Mouse (Mus musculus): ENCODE data around the gene Map6.

Map6 gene

DNA sequence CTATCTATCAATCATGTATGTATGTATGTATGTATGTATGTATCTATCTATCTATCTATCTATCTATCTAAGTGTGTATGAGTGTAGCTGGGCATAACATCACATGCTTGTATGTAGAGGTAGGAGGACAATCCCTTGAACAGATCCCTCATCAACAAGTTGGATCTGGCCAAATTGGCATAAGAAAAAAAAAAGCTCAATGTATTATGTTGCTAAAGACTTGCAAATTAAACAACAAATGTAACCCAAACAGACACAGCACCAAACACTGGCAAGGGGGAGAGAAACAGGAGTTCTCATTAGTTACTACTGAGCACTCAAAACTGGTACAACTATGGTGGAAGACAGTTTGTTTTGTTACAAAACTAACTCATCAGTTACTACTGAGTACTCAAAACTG lies 2.6 kb upstream of the Map6 start:
- no peak for DNase-seq (ENCODE audit: low spot score in 2 of 2)

DNA sequence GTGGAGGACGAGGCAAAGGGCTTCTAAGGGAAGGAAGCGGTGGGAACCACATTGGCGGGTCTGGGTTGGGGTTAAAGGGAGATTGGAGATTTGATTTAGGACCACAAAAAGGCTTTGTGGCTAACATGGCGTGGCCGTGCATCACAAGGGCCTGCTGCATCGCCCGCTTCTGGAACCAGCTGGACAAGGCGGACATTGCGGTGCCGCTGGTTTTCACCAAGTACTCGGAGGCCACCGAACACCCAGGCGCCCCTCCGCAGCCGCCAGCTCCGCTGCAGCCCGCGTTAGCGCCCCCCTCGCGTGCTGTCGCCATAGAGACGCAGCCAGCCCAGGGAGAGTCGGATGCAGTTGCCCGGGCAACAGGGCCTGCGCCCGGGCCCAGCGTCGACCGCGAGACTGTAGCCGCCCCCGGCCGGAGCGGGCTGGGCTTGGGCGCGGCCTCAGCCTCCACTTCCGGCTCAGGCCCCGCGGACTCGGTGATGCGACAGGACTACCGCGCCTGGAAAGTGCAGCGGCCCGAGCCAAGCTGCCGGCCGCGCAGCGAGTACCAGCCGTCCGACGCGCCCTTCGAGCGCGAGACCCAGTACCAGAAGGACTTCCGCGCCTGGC lies 754 bp downstream of the Map6 start:
- DNase-seq (ENCODE audit: low spot score in 2 of 2), result peak; percentile 80 to 85

DNA sequence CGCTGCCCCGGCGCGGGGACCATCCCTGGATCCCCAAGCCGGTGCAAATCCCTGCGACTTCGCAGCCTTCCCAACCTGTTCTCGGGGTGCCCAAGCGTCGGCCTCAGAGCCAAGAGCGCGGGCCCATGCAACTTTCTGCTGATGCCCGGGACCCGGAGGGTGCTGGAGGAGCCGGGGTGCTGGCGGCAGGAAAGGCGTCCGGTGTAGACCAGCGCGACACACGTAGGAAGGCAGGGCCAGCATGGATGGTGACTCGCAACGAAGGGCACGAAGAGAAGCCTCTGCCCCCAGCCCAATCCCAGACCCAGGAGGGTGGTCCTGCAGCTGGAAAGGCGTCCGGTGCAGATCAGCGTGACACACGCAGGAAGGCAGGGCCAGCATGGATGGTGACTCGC lies 1.3 kb downstream of the Map6 start:
- DNase-seq (ENCODE audit: low spot score in 2 of 2), result no peak

DNA sequence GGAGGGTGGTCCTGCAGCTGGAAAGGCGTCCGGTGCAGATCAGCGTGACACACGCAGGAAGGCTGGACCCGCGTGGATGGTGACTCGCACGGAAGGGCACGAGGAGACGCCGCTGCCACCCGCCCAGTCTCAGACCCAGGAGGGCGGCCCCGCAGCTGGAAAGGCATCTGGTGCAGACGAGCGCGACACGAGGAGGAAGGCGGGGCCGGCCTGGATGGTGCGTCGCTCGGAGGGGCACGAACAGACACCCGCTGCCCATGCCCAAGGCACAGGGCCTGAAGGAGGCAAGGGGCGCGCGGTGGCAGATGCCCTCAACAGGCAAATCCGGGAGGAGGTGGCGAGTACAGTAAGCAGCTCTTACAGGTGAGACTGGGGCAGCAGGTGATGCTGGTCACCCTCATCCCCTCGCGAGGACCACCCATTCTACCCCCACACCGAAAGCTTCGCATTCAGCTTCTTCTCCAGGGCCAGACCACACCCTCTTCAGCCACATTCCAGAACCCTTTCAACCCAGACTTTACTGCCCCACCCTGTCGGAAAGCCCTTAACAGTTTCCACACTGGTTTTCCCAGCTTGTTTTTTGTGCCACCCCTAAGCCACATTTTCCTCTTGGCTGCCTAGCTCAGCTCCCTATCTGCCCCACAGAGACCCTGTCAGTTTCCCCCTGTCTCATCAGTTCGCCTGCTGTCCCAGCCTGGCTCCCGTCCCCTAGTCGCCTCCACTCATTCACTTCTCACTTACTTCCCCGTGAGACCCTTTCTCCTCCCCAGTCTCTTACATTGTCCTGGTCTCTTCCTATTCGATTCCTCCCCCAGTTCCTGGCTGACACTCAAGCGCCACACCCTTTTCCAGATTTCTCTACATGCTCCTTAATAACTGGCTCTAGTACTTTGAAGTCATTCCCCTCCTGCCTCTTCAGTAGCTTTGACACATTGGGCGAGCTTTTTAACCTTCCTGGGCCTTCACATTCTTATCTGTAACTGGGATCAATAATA lies 2.0 kb downstream of the Map6 start:
- DNase-seq (ENCODE audit: low spot score in 2 of 2), result no peak

- DNase-seq (ENCODE audit: low spot score in 2 of 2), result peak in 1 of 2 experiments; percentile 14
Observed at GRCm38 (mm10) chr7:99271630-99272029, 4.4 kb downstream of the Map6 start.

DNA sequence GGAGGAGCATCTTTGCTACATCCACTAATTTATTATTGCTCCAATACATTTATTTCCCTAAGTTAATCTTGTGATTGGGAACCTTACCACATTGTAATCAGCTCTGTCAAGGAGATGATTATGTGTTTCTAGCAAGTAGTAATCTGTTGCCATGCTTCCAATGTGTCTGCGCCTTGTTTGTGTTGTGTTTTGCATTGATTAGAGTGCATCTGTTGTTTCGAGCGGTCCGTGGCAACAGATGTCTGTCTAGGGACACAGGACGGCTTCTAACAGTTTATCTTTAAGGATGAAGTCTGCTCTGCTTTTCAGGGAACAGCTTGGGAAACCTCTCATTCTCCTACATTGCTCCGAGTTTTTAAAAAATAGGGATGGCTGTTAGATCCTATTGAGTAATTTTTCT lies 7.9 kb downstream of the Map6 start:
- DNase-seq (ENCODE audit: low spot score in 2 of 2), result no peak

GRCm38 (mm10) chr7:99276679-99277078 lies 9.4 kb downstream of the Map6 start:
- no peak for DNase-seq (ENCODE audit: low spot score in 2 of 2)

- no peak for DNase-seq (ENCODE audit: low spot score in 2 of 2)
Observed at GRCm38 (mm10) chr7:99278309-99278708, 11.1 kb downstream of the Map6 start.

- DNase-seq (ENCODE audit: low spot score in 2 of 2), result no peak
Observed at GRCm38 (mm10) chr7:99279586-99279985, 12.3 kb downstream of the Map6 start.

GRCm38 (mm10) chr7:99287287-99287686 lies 20.0 kb downstream of the Map6 start:
- DNase-seq (ENCODE audit: low spot score in 2 of 2), result peak in 1 of 2 experiments; percentile 70

GRCm38 (mm10) chr7:99290008-99290407 lies 22.8 kb downstream of the Map6 start:
- no peak for DNase-seq (ENCODE audit: low spot score in 2 of 2)

GRCm38 (mm10) chr7:99290925-99291324 lies 23.7 kb downstream of the Map6 start:
- no peak for DNase-seq (ENCODE audit: low spot score in 2 of 2)

GRCm38 (mm10) chr7:99294198-99294780 lies 27.0 kb downstream of the Map6 start:
- DNase-seq (ENCODE audit: low spot score in 2 of 2), result no peak

DNA sequence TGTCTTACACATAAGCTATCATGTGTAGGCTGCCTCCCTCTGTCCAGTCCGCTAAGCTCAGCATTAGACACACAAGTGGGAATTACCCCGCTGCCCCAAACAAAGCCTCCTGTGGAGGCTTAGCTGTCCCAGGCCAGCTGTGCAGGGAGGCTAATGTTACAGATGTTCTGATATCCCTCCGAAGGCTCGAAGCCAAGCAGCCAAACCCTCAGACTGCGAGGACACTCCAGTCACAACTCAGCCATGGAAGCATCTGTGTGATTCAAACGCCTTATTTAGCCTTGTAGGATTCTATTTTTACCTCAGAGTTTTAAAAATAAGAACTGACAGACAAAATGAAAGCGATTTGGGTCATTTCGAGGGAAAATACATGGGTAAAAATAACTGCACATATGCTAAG lies 27.9 kb downstream of the Map6 start:
- DNase-seq (ENCODE audit: low spot score in 2 of 2), result peak in 1 of 2 experiments; percentile 57

DNA sequence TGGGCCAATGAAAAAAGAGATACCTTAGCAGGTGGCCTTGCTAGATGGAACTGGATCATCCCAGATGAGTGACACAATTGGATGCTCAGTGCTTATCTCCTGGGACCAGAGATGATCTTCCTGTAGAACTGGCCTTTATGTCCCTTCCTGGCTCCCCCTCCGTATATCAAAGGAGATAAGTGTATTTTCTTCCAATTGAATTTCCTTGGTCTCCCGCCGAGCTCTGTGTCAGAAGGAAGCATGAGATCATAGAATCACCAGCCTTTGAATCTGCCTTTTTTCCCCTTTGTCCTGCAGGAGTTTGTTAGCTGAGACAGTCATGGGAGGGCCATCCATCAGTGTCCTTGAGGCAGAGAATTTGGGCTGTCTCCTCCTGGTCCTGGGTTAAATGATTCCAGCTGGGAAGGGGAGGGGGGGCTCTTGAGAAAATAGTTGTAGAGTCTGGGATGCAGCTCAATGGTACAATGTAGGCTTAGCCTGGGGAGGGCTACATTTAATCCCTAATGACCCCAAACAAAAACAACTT lies 33.5 kb downstream of the Map6 start:
- DNase-seq (ENCODE audit: low spot score in 2 of 2), result no peak

GRCm38 (mm10) chr7:99304029-99304428 lies 36.8 kb downstream of the Map6 start:
- no peak for DNase-seq (ENCODE audit: low spot score in 2 of 2)

DNA sequence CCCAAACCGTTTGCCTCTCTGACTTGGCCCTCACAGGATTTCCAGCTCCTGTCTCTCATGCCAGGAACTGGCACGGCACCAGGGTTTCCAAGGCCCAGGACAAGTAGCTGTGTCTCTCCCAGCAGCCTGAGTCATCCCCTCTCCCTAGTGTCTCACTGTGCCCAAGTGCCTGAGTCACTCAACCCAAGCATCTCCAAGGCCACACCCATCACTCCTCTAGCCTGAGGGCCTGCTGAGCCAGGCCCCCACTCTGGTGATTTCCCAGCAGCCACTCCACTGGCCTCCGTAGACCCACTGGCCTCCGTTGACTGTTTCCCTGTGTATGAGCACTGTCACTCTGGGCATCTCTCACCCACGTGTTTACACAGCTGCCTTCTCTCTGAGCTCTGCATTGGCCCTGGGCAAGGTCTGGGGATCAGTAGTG lies 37.7 kb downstream of the Map6 start:
- peak; percentile 50 to 59 for DNase-seq (ENCODE audit: low spot score in 2 of 2)

DNA sequence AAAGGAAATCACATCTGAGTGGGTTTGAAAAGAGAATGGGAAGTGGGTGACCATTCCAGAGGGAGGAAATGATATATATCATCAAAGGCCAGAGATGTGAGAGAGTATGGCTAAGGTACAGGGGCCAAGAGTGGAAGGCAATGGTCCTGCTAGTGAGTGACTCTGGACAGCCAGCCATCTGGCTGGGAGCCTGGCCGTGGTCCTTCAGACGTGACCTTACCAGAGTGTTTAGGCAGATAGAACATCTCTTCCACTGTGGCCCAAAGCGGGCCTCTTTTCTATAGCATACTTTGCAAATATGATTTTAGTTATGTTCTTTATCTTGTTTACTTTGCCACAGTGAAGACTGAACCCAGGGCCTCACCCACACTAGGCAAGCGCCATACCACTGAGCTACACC lies 38.4 kb downstream of the Map6 start:
- DNase-seq (ENCODE audit: low spot score in 2 of 2), result no peak

DNA sequence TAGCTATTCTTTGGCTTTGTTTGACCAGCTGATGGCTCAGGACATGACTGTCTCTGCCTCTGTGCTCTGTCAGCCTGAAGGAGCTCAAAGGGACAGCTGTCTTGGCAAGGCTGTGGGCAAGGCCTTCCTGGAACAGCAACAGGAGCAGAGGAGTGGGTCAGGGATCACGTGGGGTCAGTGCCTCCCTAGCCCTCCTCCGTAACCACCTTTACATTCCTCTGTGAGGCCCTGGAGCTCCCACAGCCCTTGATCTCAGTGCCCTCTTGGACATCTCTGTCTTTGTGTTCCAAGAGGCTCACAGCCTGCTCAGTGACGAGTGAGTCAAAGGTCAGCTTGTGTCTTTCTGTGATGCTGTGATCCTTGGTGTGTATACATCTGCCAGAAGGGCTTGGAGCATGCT lies 39.4 kb downstream of the Map6 start:
- DNase-seq (ENCODE audit: low spot score in 2 of 2), result no peak

DNA sequence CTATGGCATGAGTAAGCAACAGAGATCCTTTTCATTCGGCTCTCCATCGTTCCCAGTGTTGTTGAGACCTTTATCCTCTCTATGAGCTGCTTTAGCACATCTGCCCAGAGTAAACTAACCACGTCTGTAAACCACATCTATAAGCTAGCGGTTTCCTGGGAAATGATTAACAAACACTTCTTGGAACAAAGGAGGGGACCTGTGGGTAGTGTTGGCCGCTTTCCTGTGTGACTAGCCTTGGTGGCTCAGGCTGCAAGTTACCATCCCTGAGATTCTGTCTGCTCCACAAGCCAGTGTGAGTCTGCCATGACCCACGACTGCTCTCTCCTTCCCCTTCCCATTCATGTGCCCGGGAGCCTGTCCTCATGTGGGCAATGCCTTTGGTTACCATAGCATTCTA lies 44.2 kb downstream of the Map6 start:
- no peak for DNase-seq (ENCODE audit: low spot score in 2 of 2)

DNA sequence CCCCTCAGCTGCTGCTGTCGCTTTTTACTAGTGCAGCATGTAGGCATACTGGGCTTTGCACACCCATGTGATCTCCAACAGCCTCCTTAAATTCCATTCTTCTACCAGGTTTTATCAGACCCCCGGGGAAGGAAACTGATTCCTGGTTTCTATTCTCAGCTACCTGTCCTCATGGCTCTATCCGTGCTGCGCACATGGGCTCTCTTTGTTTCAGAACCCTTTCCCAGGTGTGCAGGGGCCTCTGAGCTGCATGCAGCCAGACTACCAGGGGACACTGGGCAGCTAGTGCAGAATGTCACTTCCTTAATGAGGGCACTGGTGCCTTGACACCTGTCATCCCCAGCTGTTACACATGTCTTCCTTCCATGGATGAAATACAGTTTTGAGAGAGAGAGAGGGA lies 44.8 kb downstream of the Map6 start:
- no peak for DNase-seq (ENCODE audit: low spot score in 2 of 2)

DNA sequence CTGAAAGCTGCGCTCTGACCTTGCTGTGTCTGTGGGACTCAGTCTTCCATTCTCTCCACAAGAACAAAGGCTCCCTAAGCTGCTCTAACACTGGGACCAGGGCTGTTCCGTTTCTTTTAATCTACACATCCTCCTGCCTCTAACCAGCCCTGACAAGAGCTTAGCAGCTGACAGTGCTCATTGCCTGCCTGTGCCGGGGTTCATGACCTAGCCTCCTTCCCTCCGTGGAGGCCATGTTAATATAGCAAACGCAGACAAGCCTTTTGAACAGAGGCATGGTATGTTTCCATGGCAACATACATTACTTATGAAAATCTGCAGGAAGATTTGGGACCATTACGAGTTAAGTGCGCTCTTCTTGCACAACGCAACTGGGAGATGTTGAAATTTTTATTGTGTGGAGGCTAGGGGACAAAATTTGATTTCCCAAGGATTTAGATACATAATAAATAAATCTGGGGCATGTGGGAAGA lies 45.5 kb downstream of the Map6 start:
- DNase-seq (ENCODE audit: low spot score in 2 of 2), result no peak
